Mouse (Mus musculus): ENCODE results near the gene Nhlh1.

DNA sequence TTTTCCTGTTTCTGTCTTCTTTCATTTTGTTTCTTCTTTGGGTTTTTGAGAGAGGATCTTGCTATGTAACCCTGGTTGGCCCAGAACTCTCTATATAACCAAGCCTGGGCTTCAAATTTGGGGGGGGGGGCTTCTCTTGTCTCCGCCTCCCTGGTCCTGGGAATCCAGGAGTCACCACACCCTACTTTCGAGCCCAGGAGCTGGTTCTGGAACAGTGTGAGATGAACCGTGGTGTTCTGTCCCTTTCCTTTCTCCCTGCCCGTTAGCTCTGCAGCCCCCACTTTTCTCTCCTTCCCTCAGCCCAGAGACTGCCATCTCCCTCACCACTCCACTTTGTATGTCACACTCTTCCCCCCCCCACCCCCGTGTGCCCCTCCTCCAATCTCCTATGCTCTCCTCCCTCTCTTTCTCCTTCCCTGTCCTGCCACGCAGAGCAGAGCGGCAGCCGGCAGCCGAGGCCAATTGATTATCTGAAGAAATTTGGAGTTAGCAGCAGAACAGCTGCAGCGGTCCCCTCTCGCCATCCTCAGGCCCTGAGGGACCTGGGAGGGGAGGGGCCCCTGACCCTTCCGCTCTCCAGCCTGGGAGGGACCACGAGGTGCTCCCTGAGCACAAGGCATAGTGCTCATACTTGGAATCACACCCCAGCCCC, 8.1 kb downstream of the Nhlh1 start:
- TF ChIP-seq POLR2AphosphoS5 (IDR thresholded peaks at IDR 0.05; ENCODE audit: insufficient replicate concordance, low read depth, low read length) (no peak), CTCF (IDR thresholded peaks at IDR 0.05; ENCODE audit: low read depth, low read length) (no peak)

Data from G1E (cell line).